Mouse (Mus musculus): ENCODE measurements at regions not wholly inside any gene's neighbourhood (a gene's known extent, or its start where the extent isn't known, plus 50 kb on each side); places are given as distances from the start of the nearest gene placed in this dataset.
"Not testable (repeated sequence)": the region's sequence is repeated elsewhere in the genome, so short reads cannot be mapped to it uniquely, and the experiment has no call there.

DNA sequence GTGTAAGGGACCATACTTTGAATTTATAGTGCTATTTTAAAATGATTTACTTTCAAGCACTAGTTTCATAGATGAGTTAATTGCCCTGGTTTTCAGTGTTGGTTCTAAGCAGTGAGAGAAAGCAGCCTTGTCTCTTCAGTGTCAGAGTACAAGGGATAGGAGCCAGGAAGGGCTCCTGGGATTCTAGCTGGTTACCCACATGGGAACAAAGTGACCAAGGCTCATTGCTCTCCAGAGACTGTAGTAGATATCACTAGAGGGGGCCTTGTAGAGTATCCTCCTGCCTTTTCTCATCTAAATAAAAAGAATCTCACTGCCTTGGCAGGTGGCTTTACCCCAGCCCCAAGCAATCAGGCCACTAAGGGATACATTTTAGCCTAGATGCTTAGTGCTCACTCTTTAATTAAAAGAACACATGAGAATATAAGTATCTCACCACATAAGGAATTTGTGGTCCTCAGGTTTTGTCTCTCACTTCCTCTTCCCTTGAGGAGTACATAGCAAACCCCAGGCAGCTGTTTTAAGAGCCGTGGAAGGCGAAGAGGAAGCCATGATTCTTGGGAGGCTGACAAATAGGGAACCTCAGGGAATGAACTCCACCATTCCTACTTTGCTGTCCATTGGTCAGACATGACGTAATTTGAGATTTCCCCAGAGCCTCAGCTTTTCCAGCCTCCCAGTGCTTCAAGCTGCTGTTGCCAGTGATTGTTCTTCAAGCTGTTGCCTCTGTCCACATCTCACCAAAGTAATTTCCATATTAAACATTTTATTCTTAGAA, 449.2 kb upstream of the Ube2e3 start:
- DNase-seq (ENCODE audit: low spot score in 2 of 2), result no peak

DNA sequence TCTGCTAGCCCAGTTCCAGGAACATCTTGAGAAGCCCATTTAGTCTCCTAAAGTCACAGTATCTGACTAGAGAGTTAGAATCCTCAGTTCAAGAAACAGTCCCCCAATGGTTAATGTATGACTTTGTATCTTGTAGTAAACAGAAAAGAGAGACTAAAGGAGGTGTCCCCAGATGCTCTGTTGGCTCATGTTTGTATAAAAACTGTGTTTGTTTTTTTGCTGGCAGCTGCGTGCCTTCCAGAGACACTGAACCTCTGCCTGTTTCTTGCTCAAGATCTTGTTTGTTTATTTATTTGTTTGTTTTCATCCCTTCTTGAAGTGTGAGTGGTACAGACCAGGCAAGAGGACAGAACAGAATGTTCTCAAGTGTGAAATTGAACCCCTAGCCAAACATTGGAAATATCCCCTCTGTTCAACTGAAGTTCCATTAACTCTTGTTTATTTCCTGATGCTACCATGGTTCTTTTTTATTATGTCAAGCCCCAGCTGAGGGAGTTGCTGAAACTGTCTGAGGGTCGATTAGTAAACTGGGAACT, 451.3 kb upstream of the Ube2e3 start:
- DNase-seq (ENCODE audit: low spot score in 2 of 2), result no peak

DNA sequence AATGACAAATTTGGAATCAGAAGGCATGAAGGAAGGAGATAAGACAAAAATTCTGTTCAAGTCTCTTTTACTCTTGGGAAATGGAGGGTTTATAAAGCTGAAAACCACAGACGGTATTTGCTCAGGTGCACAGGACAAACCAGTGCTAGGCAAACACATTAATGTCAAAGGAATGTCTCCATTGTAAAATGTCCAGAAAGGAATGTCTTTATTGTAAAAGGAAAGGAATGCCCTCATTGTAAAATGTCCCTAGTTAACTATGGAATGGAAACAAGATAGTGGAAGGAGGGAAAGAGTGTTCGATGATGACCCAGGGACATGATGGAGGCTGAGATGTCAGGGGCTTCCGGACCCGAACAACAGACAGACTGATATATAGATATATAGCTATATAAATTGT, 454.9 kb upstream of the Ube2e3 start:
- no peak for DNase-seq (ENCODE audit: low spot score in 2 of 2)

DNA sequence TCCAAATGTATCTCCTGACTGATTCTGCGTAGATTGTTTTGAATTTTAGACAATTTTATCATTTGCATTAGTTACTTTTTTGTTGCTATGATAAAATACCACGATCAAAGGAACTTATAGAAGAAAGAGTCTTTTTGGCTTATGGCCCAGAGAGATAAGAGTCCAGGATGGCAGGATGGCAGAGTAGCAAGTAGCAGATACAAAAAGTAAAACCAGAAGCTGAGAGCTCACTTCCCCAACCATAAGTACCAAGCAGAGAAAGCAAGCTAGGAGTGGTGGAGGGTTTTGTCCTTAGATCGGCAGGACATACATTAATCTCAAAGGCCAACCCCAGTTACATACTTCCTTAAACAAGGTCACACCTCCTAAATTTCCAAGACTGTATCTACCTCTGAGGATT, 457.7 kb upstream of the Cwc22 start:
- no peak for DNase-seq (ENCODE audit: low spot score in 2 of 2)

DNA sequence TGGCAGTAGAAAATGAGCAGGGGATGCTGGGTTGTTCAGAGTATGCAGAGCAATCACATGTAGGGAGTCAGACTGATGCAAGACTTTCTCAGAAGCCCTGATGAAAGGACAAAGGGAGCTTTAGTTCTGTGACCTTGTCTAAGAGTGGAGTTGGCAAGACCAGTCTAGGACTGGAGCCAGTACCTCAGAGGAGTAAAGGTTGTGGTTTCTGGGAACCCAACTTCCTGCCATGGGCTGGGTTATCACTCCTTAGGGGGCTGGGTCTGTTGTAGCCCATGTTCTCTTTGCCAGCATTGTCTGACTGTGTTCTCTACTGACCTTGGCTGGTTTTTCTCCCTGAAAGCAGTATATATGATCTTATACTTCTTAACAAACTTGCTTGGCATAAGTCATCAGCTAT, 453.1 kb upstream of the Cwc22 start:
- DNase-seq (ENCODE audit: low spot score in 2 of 2), result no peak

DNA sequence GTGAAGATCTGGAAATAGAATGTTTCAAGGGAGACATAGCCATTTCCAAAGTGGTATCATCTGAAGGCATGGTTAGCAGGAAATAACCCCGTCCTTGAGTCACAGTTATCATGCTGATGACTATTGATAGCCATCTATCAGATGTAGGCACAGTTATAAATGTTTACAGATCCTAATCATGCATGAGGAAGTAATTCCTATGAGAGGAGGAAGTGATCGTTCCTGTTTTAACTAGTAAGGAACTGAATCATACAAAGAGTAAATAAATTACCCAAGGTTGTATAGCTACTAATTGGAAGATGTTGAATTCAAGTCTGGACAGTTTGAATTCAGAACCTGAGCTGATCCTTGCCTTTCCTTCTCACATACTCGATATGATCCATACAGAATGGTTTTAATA, 450.7 kb upstream of the Cwc22 start:
- no peak for DNase-seq (ENCODE audit: low spot score in 2 of 2)

DNA sequence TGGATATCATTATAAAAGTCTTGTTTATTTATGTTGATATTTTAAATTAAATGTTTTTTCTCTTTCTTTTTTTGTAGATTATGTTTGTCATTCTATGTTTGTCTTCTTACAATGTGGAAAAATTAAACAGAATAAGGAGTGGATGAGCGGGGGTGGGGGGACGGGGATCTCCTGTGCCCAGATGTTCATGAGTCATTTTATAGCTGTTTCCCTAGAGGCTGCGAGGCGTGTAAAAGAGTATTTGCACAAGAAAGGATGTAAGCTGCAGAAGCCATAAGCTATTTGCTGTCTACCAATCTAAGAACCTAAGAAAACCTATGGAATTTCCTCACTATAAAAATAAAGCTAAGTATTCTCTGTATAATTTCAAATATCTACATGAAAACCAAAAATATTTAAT, 446.9 kb upstream of the Cwc22 start:
- DNase-seq (ENCODE audit: low spot score in 2 of 2), result no peak

DNA sequence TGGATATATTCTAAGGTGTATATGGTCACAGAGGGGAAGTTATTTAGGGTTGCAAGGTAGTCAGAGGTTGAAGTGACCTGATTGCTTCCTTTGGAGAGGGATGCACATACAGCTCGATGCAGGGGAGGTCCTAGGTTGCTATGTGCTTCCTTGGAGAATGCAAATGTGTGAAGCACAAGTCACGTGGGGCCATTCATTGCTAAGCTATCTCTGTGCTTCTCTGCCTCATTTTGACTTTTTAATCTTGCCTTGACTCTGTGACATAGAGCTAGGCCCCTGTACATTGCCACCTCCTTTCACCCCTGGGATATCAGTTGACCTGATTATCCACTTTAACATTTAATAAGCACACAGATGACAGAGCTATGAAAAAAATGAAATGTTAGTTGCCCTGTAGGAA, 446.2 kb upstream of the Cwc22 start:
- no peak for DNase-seq (ENCODE audit: low spot score in 2 of 2)

DNA sequence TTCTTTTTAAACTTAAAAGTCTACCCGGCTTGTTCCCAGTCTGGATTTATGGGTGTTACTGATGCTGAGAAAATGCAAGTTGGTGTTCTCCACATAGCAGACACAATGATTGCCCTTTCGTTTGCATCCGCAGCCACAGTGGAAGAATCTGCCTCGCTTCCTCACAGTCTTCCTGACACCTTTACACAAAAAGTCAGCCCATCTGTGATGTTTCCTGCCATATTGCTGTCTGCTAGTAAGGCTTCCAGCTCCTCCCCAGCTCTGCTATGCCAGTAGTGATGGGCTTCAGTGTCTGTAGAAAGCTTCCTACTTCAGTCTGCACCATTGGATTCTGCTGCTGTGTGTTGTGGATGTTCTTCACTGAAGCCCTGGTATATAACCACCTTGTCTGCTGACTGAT, 441.8 kb upstream of the Cwc22 start:
- peak; percentile 7 to 9 for DNase-seq (ENCODE audit: low spot score in 2 of 2)

DNA sequence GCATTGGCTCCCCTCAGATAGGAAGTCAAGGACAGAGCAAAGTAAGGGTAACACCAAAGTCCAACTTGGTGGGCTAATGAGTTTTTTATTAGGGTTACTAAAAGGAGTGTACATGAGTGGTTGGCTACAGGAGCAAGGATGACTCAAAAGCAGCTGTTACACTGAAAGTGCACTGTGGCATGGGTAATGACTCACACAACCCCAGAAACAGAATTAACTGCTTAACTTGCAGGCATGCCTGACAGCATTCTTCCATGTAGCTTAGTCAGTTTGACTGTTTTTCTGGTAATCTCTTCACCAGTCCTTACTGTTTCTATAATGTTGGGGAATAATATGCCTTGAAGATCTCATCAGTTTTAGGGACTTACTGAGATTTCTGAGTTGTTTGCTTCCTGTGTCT, 435.1 kb upstream of the Cwc22 start:
- no peak for DNase-seq (ENCODE audit: low spot score in 2 of 2)

DNA sequence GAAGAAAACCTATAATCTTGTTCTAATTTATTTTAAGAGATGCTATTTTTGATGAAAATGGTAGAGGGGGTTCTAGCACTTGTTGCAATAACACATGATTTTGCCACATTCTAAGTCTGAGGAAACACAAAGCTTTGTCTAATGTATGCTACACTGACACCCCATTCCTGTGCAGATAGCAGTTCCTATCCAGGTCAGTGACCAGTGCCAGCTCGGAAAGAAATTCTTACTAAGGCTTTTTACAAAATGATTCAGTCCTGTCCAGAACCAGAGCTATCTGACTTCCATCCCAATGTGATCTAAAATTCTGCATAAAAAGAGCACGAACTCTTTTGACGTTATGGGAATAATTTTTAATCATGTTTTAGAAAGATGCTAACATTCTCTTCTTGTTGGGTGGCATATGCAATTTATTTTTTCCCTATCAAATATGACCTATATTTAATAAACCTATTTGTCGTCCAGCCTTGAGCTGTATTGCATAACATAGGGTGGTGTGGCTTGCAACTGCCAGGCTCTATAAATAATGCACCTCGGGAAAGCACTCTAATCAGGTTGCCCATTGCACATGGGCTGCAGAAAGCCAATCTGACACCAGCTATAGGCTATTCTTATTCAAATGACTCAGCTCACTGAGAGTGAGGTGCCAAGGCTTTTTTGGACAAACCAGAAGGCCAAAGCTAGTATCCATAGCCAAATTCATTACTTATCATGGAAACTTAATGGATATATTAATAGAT, 385.7 kb upstream of the Cwc22 start:
- no peak for DNase-seq (ENCODE audit: low spot score in 2 of 2)

DNA sequence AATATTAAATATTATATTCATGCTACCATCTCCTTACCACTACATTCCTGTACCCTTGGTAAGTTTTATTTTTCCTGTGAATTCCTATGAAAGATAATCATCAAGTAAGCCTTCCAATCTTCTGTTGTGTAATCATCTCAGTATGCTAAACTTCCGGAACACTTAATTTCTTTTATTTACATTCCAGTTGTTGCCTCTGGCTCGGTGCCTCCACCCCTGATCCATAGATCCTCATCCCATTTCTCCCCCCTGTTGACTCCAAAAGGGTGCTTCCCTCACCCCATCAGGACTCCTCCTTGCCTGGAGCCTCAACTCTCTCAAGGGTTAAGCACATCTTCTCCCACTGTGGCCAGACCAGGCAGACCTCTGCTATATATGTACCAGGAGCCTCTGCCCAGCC, 379.9 kb upstream of the Cwc22 start:
- DNase-seq (ENCODE audit: low spot score in 2 of 2), result no peak

DNA sequence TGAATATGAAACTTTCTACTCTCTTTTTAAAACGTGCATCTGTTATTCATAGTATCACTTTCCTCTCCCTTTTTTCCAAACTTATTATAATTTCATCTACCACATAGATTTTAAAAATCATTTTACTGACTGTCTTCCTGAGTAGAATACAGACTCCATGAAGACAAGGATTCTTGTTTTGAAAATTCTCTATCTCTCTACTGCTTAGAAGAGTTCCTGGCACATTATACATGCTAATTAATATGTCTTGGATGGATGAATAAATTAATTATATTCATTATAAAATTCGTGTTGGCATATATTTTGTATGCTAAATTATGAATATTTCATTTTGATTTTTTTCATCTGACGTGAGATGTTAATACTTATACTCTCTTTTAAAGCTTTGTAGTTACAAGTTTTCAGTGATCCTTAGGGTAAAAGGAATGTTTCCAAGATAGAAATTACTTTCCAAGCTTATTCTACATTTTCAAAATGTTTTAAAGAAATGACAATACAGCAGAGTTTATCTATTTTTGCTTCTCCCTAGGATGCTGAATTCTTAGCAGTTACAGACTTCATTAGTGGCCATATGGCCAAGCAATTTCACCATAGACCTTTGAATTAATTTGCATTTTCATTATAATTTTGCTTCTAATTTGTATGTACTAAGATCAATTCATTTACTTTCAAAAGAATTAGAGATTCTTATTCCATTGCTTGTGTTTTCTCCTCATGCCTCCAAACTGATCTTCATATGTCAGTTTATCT, 376.2 kb upstream of the Cwc22 start:
- DNase-seq (ENCODE audit: low spot score in 2 of 2), result no peak

DNA sequence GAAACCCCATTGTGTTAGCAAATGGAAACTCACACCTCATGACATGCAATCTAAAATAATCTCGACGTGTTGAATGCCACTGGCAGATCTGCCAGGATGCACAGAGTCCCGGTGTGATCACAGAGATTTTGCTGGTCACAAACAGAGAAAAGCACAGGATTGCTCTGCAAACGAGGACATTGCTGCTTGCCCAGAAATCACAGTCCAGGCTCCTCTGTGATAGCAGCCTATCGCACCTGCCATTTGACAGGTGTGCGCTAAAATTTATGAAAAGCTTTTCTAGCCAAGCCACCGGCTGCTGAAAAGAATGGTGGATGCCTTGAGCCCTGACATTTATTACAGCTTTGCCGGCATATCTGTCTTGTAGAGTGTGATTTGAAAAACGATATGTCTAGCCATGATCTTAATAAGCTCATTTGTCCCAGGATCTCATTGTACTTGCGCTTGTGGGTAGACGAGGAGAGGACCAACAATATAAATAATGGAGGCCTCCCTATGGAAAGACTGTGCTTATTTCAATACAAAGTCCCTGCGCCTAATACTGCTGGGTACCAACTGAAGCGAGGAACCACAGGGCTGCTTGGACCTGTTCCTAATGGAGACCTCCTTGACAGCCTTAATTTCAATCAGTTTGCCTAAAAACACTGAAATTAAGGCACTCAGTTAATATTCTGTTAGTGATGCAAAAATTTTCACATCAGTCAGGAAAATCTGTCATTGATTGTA, 365.8 kb upstream of the Cwc22 start:
- DNase-seq (ENCODE audit: low spot score in 2 of 2), result no peak

DNA sequence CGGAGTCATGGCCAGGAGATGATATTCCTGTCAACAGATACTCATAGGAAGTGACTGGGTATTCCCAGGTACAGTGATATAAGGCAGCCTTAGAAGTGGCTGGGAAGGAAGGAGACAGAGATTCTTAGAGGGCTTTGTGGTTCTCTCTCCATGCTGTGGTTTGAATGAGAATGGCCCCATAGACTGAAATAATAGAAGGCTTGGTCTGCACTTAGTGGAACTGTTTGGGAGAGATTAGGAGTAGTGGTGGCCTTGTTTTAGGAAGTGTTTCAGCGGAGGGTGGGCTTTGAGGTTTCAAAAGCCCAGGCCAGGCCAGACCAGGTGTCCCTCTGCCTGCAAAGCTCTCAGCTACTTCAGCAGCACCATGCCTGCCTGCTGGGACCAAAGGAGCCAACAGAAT, 363.2 kb upstream of the Cwc22 start:
- DNase-seq (ENCODE audit: low spot score in 2 of 2), result no peak

DNA sequence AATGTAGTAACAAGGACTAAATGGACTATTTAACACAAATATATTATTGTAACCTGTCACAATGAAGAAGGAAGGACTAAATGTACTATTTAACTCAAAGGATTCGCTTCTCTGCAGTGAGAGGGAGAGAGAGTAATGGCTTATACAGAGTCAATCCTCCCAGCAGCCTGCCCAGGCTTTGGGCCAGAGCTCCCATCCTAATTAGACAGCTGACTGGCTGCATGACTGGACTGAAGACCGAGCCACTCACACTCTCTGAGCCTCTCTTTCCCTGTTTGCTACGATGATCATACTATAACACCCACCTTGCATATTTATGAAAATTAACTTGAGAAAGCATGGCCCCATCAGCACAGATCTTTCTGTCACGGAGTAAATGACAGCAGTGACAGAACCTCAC, 360.7 kb upstream of the Cwc22 start:
- DNase-seq (ENCODE audit: low spot score in 2 of 2), result no peak

DNA sequence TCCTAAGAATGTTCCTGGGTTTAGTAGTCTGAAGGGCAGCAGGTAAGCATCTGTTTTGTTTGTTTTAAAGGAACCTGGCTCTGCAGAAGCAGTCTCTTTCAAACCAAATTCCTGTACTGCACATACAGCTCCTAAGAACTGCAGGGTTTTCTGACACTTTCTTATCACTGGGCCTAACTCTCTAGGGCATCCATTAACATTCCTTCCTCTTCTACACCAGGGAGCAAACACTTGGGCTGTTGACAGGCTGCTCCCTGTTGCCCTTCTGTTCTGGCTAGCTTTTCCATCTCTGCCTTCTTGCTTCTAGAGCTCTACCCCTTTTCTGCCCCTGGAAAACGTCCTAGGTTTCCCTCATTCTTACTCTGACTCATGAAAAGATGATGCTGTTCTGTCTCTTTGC, 345.5 kb upstream of the Cwc22 start:
- DNase-seq (ENCODE audit: low spot score in 2 of 2), result no peak

DNA sequence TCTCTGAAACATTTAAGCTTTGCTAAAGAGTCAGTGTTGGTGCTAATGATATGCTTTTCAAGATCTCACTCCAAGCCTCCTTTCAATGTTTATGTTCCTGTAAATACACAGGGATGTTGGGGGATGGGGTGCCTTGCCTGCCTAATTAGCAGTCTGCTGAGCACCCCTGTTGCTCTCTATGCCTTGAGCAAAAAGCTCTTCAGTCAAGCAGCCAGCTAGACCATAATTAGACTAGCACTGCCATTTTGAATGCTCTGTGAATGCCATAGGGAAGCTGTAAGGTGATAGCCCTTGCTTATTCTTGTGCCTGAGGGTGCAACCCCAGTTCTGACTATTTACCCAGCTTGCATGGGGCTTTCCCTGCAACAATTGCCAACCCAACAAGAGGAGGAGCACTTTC, 338.6 kb upstream of the Cwc22 start:
- DNase-seq (ENCODE audit: low spot score in 2 of 2), result no peak

DNA sequence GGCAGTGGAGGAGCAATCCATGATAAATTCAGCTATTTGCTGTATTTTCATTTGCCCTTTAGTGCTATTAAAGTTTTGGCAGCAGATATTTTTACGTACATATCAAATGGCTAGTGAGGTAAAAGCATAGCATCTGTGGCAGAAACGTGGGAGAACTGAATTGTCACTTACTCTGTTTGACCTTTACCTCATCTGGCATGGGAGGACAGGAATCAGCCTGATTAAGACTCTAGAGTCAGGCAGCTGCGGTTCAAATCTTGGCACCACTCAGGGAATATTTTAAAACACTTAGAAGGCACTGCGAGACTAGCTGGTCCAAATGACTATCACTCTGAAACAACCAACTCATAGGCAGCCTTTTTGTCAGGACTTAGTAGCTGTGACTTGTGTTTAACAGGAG, 337.4 kb upstream of the Cwc22 start:
- no peak for DNase-seq (ENCODE audit: low spot score in 2 of 2)

DNA sequence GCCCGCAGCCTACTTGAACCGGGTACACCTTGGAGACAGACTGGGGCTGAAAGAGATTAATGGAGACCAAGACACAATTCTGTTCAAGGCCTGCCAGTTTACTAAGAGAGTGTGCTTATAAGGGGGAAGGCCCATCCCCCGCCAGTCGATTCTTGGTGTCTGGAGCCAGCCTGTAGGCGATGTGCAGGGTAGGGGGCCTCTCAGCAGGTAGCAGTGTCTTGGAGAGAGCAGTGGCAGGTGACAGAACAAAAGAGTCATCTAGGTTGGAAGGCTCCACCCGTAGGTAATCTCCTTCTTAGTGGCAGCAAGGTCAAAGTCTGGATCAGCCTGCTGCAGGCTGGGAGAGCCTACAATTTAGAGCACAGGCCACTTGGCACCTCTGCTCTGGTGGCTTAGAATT, 335.7 kb upstream of the Cwc22 start:
- not testable (repeated sequence) for DNase-seq (ENCODE audit: low spot score in 2 of 2)

DNA sequence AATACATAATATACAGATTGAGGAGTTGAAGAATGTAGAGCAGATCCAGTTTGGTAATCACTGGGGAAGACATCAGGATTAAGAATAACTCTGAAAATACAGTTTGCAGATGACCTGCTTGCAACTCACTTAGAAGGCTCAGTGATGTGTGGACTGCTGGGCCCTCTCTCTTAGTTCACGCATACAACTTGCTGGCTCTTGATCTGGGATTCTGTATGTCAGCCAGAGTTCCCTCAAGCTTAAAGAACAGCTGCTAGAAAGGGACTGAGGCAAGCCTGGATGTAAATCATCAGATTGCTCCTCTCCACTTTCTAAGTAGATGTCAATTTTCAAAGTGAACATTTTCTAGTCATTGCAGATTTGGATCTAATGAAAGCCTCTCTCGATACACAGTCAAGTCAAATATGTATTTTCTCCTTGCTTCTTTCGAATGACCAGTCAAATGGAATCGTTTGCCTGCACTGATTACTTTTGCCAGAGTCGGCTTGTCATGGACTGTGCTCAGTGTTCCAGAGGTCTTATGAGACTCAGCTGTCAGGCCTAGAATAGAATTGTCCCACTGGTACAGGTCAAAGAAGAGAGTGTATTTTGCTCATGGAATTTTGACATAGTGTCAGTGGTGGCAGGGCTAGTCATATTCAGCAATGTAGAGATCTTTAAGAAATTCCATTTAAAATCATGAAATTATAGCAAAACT, 334.2 kb upstream of the Cwc22 start:
- DNase-seq (ENCODE audit: low spot score in 2 of 2), result no peak
